ENCODE assay signal across 8 mouse cellular contexts in genomic region chr5:134227574-134228248, GRCm38 (mm10). TPM values are rescaled to one million over a fixed set of nuclear protein-coding genes. Genes with fewer than 3 reads are reported as not detected.
DNase-seq lines count a peak whose midpoint lies in the region; ATAC-seq and TF ChIP-seq lines count a peak whose summit lies in the region.

No protein-coding gene starts in this region.

- TF ChIP-seq POLR2A in cerebellum, adult 2 months (IDR thresholded peaks at IDR 0.05; ENCODE audit: borderline replicate concordance, insufficient read depth, low read length), result no peak
- no peak for TF ChIP-seq POLR2A in small intestine, adult 2 months (IDR thresholded peaks at IDR 0.05; ENCODE audit: low read depth, low read length)

- no peak overlapping the region for H3K27ac ChIP-seq in cerebellum, adult 2 months (ENCODE audit: insufficient read depth, low read length)
- H3K27ac ChIP-seq in midbrain, postnatal 0 days (ENCODE audit: low read depth, low read length), result no peak overlapping the region
- no peak overlapping the region for H3K27ac ChIP-seq in midbrain, embryonic 15.5 days
- peak overlapping the region; percentile 30; the same call in 1 of the 2 replicates for H3K27ac ChIP-seq in small intestine, adult 2 months (ENCODE audit: insufficient read depth, low read depth, low read length)

- no peaks in the 10 kb centered on the region for H3K9me3 ChIP-seq in midbrain, postnatal 0 days (ENCODE audit: low read length)
- H3K9me3 ChIP-seq in midbrain, embryonic 15.5 days, result no peaks in the 10 kb centered on the region

- H3K4me1 ChIP-seq in cerebellum, adult 2 months (ENCODE audit: control insufficient read depth, insufficient read depth, low read length), result peaks cover 2% of the 10 kb centered on the region; the same call in 1 of the 2 replicates
- no peaks in the 10 kb centered on the region for H3K4me1 ChIP-seq in midbrain, postnatal 0 days (ENCODE audit: insufficient read depth, low read length)
- H3K4me1 ChIP-seq in midbrain, embryonic 15.5 days, result no peaks in the 10 kb centered on the region
- H3K4me1 ChIP-seq in small intestine, adult 2 months (ENCODE audit: control insufficient read depth, insufficient read depth, insufficient read length, low read length), result peaks cover 7% of the 10 kb centered on the region

- no peak overlapping the region for H3K9ac ChIP-seq in midbrain, postnatal 0 days (replicated peaks; ENCODE audit: low read length, poor library complexity, severe bottlenecking)
- H3K9ac ChIP-seq in midbrain, embryonic 15.5 days, result no peak overlapping the region

- no peak for DNase-seq in cerebellum, adult 2 months
- no peak for DNase-seq in cerebellum, adult 11-12 months
- no peak for DNase-seq in midbrain, postnatal 0 days (ENCODE audit: low spot score)
- DNase-seq in heart, postnatal 4 days, result peak; percentile 43
- no peak for DNase-seq in layer of hippocampus, adult 8-10 months (ENCODE audit: low spot score in 2 of 2)
- no peak for DNase-seq in adrenal gland, postnatal 25 days

- no peaks in the 10 kb centered on the region for H3K36me3 ChIP-seq in midbrain, postnatal 0 days (ENCODE audit: insufficient read depth, low read length)
- H3K36me3 ChIP-seq in midbrain, embryonic 15.5 days (replicated peaks), result no peaks in the 10 kb centered on the region
- H3K36me3 ChIP-seq in small intestine, adult 2 months (ENCODE audit: control insufficient read depth, insufficient read depth, low read length), result no peaks in the 10 kb centered on the region

- no peak for ATAC-seq in midbrain, postnatal 0 days (ENCODE audit: low FRiP score)
- ATAC-seq in midbrain, embryonic 15.5 days (replicated peaks), result no peak

- WGBS in cerebellum, adult 2 months, result 35% methylated on average over 11 of the region's 11 CpGs
- 33% methylated on average over 11 of the region's 11 CpGs for WGBS in midbrain, postnatal 0 days
- 34% methylated on average over 11 of the region's 11 CpGs for WGBS in midbrain, embryonic 15.5 days
- WGBS in small intestine, adult 2 months, result 38% methylated on average over 11 of the region's 11 CpGs

- no peak overlapping the region for H3K4me2 ChIP-seq in midbrain, postnatal 0 days (ENCODE audit: low read depth, low read length, poor library complexity, severe bottlenecking)
- H3K4me2 ChIP-seq in midbrain, embryonic 15.5 days, result no peak overlapping the region

- peak; percentile 10; the same call in 1 of the 2 replicates for TF ChIP-seq CTCF in cerebellum, adult 2 months (IDR thresholded peaks at IDR 0.05; ENCODE audit: borderline replicate concordance, insufficient read depth, low read depth, low read length)
- TF ChIP-seq CTCF in midbrain, postnatal 0 days (IDR thresholded peaks at IDR 0.05), result peak; percentile 60
- peak; percentile 11; the same call in 1 of the 2 replicates for TF ChIP-seq CTCF in small intestine, adult 2 months (IDR thresholded peaks at IDR 0.05; ENCODE audit: extremely low read depth, insufficient read length, insufficient replicate concordance, low read depth, low read length)

- H3K4me3 ChIP-seq in cerebellum, adult 2 months (replicated peaks; ENCODE audit: insufficient read depth, low read depth, low read length), result no peak overlapping the region
- H3K4me3 ChIP-seq in midbrain, postnatal 0 days (ENCODE audit: low read depth, low read length), result no peak overlapping the region
- no peak overlapping the region for H3K4me3 ChIP-seq in midbrain, embryonic 15.5 days
- peak overlapping the region; percentile 40 for H3K4me3 ChIP-seq in small intestine, adult 2 months (ENCODE audit: low read depth, low read length)

- H3K27me3 ChIP-seq in cerebellum, adult 2 months (ENCODE audit: control insufficient read depth, insufficient read depth, low read length), result no peaks in the 10 kb centered on the region
- H3K27me3 ChIP-seq in midbrain, postnatal 0 days (ENCODE audit: insufficient read depth, low read length), result 0 out of 2 replicates have a peak, but pooled peaks cover under 1% of the 10 kb centered on the region
- peaks cover 3% of the 10 kb centered on the region; the same call in 1 of the 2 replicates for H3K27me3 ChIP-seq in midbrain, embryonic 15.5 days (replicated peaks)
- no peaks in the 10 kb centered on the region for H3K27me3 ChIP-seq in small intestine, adult 2 months (ENCODE audit: control insufficient read depth, insufficient read depth, low read length)

RNA-seq across cellular contexts. Expression of gene Ncf1, which starts 1.7 kb away (rescaled TPM):
- 2.5 and 3.0 TPM in 2 replicates for polyA plus RNA-seq in cerebellum, adult 2 months (2012; rRNA removed)
- total RNA-seq in midbrain, postnatal 0 days (2014; rRNA removed), result 4.3 and 9.2 TPM in 2 replicates
- polyA plus RNA-seq in midbrain, postnatal 0 days (2015; fragmentation: Nextera tagmentation; extraction: Ambion mirVana), result 2.1 and 2.2 TPM in 2 replicates
- polyA plus RNA-seq in midbrain, embryonic 15.5 days (2015; fragmentation: Nextera tagmentation; extraction: Ambion mirVana), result 3.3 and 3.4 TPM in 2 replicates
- 1 to 10 TPM; 2.1 to 2.5 TPM for total RNA-seq in heart, postnatal 4 days (2021)
- 14.3 and 18.9 TPM in 2 replicates for polyA plus RNA-seq in small intestine, adult 2 months (2012; rRNA removed)
- 10 to 100 TPM in 2 of 4 experiments, 1 to 10 TPM in 2; 6.3 to 25.6 (median 14.7) TPM for total RNA-seq in layer of hippocampus, adult 8-10 months (2022)
- total RNA-seq in adrenal gland, postnatal 25 days (2021), result 3.9 TPM in 2 replicates

RNA-seq across cellular contexts. Expression of gene Gtf2ird2, which starts 43.9 kb away (rescaled TPM):
- 17.6 and 18.4 TPM in 2 replicates for polyA plus RNA-seq in cerebellum, adult 2 months (2012; rRNA removed)
- 17.3 and 27.0 TPM in 2 replicates for total RNA-seq in midbrain, postnatal 0 days (2014; rRNA removed)
- polyA plus RNA-seq in midbrain, postnatal 0 days (2015; fragmentation: Nextera tagmentation; extraction: Ambion mirVana), result 14.7 and 15.5 TPM in 2 replicates
- 16.3 and 17.9 TPM in 2 replicates for polyA plus RNA-seq in midbrain, embryonic 15.5 days (2015; fragmentation: Nextera tagmentation; extraction: Ambion mirVana)
- total RNA-seq in heart, postnatal 4 days (2021), result 1 to 10 TPM; 6.9 to 9.3 TPM
- polyA plus RNA-seq in small intestine, adult 2 months (2012; rRNA removed), result 2.6 and 3.5 TPM in 2 replicates
- 10 to 100 TPM; 16.1 to 19.6 (median 16.4) TPM for total RNA-seq in layer of hippocampus, adult 8-10 months (2022)
- 10.4 and 13.7 TPM in 2 replicates for total RNA-seq in adrenal gland, postnatal 25 days (2021)

RNA-seq across cellular contexts. Expression of gene Rcc1l, which starts 51.1 kb away (rescaled TPM):
- 15.7 and 16.5 TPM in 2 replicates for polyA plus RNA-seq in cerebellum, adult 2 months (2012; rRNA removed)
- total RNA-seq in midbrain, postnatal 0 days (2014; rRNA removed), result 15.1 and 16.2 TPM in 2 replicates
- 20.1 and 21.2 TPM in 2 replicates for polyA plus RNA-seq in midbrain, postnatal 0 days (2015; fragmentation: Nextera tagmentation; extraction: Ambion mirVana)
- polyA plus RNA-seq in midbrain, embryonic 15.5 days (2015; fragmentation: Nextera tagmentation; extraction: Ambion mirVana), result 19.8 and 24.0 TPM in 2 replicates
- 10 to 100 TPM; 26.9 to 30.6 TPM for total RNA-seq in heart, postnatal 4 days (2021)
- polyA plus RNA-seq in small intestine, adult 2 months (2012; rRNA removed), result 6.2 and 10.3 TPM in 2 replicates
- total RNA-seq in layer of hippocampus, adult 8-10 months (2022), result 10 to 100 TPM; 15.6 to 18.8 (median 16.9) TPM
- 25.4 and 29.6 TPM in 2 replicates for total RNA-seq in adrenal gland, postnatal 25 days (2021)

Comparison
In these comparisons a context has a peak if more than half of its experiments do, and no peak if none do; other contexts are left out.
1. CTCF ChIP-seq: peak in every context shown above with its lines; median percentile 60 in midbrain, postnatal 0 days; 11 in small intestine, adult 2 months; 10 in cerebellum, adult 2 months.